Mouse (Mus musculus): Measurements from ENCODE around the gene Pax5.

Gene Pax5

GRCm38 (mm10) chr4:44705967-44706366 lies 4.3 kb downstream of the Pax5 start:
- DNase-seq (ENCODE audit: low spot score in 2 of 2) = no peak

- no peak for DNase-seq (ENCODE audit: low spot score in 2 of 2)
These were observed 5.1 kb downstream of the Pax5 start for GRCm38 (mm10) chr4:44705151-44705550.

GRCm38 (mm10) chr4:44704369-44704745 lies 5.9 kb downstream of the Pax5 start:
- DNase-seq (ENCODE audit: low spot score in 2 of 2) = peak; percentile 45 to 57

GRCm38 (mm10) chr4:44703686-44704368 lies 6.5 kb downstream of the Pax5 start:
- no peak for DNase-seq (ENCODE audit: low spot score in 2 of 2)

- DNase-seq (ENCODE audit: low spot score in 2 of 2) = no peak
These were observed 7.2 kb downstream of the Pax5 start for GRCm38 (mm10) chr4:44702891-44703685.

GRCm38 (mm10) chr4:44702011-44702527 lies 8.2 kb downstream of the Pax5 start:
- DNase-seq (ENCODE audit: low spot score in 2 of 2) = no peak

- no peak for DNase-seq (ENCODE audit: low spot score in 2 of 2)
These were observed 8.8 kb downstream of the Pax5 start for GRCm38 (mm10) chr4:44701513-44701912.

GRCm38 (mm10) chr4:44696676-44697075 lies 13.6 kb downstream of the Pax5 start:
- DNase-seq (ENCODE audit: low spot score in 2 of 2) = no peak

GRCm38 (mm10) chr4:44694369-44694768 lies 15.9 kb downstream of the Pax5 start:
- no peak for DNase-seq (ENCODE audit: low spot score in 2 of 2)

GRCm38 (mm10) chr4:44685582-44685981 lies 24.7 kb downstream of the Pax5 start:
- DNase-seq (ENCODE audit: low spot score in 2 of 2) = no peak

- DNase-seq (ENCODE audit: low spot score in 2 of 2) = no peak
These were observed 29.9 kb downstream of the Pax5 start for GRCm38 (mm10) chr4:44680242-44680897.

- DNase-seq (ENCODE audit: low spot score in 2 of 2) = no peak
These were observed 31.6 kb downstream of the Pax5 start for GRCm38 (mm10) chr4:44678641-44679040.

GRCm38 (mm10) chr4:44678026-44678425 lies 32.3 kb downstream of the Pax5 start:
- no peak for DNase-seq (ENCODE audit: low spot score in 2 of 2)

GRCm38 (mm10) chr4:44674973-44675372 lies 35.3 kb downstream of the Pax5 start:
- DNase-seq (ENCODE audit: low spot score in 2 of 2) = no peak

GRCm38 (mm10) chr4:44673726-44674125 lies 36.6 kb downstream of the Pax5 start:
- DNase-seq (ENCODE audit: low spot score in 2 of 2) = no peak

- DNase-seq (ENCODE audit: low spot score in 2 of 2) = no peak
These were observed 37.9 kb downstream of the Pax5 start for GRCm38 (mm10) chr4:44672216-44672937.

- no peak for DNase-seq (ENCODE audit: low spot score in 2 of 2)
These were observed 38.8 kb downstream of the Pax5 start for GRCm38 (mm10) chr4:44671486-44671885.

- DNase-seq (ENCODE audit: low spot score in 2 of 2) = no peak
These were observed 39.3 kb downstream of the Pax5 start for GRCm38 (mm10) chr4:44671035-44671434.

GRCm38 (mm10) chr4:44670380-44670779 lies 39.9 kb downstream of the Pax5 start:
- DNase-seq (ENCODE audit: low spot score in 2 of 2) = no peak

- no peak for DNase-seq (ENCODE audit: low spot score in 2 of 2)
These were observed 40.7 kb downstream of the Pax5 start for GRCm38 (mm10) chr4:44669485-44670181.

- DNase-seq (ENCODE audit: low spot score in 2 of 2) = no peak
These were observed 41.7 kb downstream of the Pax5 start for GRCm38 (mm10) chr4:44668574-44668973.
